Mouse (Mus musculus) gastrocnemius, adult 18-20 months (tissue): ENCODE results near the gene Malsu1. TPM values are rescaled to one million over a fixed set of nuclear protein-coding genes. Genes with fewer than 3 reads are reported as not detected.

Source experiments
- DNase-seq: peaks from one replicate; pipeline ENCODE4 v3.0.0; 2021; ENCODE audit warnings: low spot score
- total RNA-seq, 2 experiments: library from RNA; stranded (reverse); gene quantifications; 2 replicates each; pipeline ENCODE4 v1.2.3; 2021

The Malsu1 gene
- total RNA-seq, 2 experiments from 2014 or later, result 42.5 to 47.7 TPM

- DNase-seq, result peak; percentile 75
Measured at GRCm38 (mm10) chr6:49057053-49058021, 16.3 kb upstream of the Malsu1 start.

DNA sequence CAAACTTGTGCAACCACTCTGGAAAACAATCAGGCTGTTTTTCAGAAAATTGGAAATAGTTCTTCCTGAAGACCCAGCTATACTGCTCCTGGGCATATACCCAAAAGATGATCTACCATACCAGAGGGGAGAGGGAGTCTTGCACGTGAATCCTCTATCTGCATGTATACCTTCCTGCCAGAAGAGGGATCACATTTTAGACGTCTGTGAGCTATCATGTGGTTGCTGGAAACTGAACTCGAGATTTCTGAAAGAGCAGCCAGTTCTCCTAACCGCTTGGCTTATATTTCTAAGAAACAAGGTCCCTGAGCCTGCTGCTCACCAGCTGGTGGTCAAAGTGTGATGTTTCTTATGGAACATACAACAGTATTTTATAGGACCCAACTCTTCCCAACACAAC is 5.2 kb upstream of the Malsu1 start:
- no peak for DNase-seq

DNA sequence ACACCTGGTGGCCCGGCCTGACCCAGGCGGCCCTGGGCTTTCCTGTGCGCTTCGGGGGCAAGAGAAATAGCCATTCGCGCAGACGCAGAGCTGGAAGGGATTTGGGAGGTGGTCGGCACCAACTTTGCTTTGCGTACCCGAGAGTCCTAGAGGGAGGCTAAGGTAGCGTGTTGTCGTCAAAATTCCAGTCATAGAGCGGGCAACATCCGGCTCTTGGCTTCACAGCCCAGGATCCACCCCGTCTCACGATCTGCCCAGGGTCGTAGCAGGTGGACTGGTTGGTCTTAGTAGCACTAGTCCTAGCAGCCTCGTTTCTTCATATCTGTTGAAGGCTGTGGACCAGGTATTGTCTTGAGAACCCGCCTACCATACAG is 509 bp downstream of the Malsu1 start:
- DNase-seq, result no peak

- no peak for DNase-seq
Measured at GRCm38 (mm10) chr6:49077894-49078293, 4.3 kb downstream of the Malsu1 start.

DNA sequence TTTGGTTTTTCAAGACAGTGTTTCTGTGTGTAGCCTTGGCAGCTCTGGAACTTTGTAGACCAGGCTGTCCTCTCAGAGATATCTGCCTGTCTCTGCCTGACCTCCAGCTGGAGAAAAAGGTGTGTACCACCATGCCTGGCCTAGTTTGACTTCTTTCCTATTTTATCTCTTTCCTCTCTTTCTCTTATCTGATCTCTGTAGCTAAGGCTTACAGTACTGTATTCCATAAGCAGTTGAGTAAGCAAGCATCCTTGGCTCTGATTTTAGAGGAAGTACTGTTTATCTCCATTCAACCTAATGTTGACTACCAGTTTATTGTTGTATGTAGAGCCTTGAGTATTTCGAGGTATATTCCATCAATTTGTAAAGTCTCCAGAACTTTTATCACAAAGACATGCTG is 5.7 kb downstream of the Malsu1 start:
- DNase-seq, result no peak

- DNase-seq, result no peak
Measured at GRCm38 (mm10) chr6:49083008-49083407, 9.4 kb downstream of the Malsu1 start.

DNA sequence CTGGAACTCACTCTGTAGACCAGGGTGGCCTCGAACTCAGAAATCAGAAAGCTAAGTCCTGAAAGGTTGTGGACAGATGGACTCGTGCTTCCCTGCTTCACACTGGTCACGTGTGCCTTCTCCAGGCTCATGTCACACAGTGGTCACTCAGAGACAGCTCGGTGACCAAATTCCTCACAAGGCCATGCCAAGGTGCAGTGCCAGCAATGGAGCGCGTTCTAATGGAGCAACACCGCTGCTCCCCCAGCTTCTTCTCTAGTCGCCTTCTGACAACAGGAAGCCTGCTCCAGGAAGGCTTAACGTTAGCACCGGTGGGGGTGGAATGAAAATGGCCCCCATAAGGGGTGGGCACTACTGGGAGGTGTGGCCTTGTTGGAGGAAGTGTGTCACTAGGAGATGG is 21.4 kb downstream of the Malsu1 start:
- DNase-seq, result no peak

- DNase-seq, result peak; percentile 89
Measured at GRCm38 (mm10) chr6:49096421-49096820, 22.8 kb downstream of the Malsu1 start.

GRCm38 (mm10) chr6:49096933-49097461 is 23.4 kb downstream of the Malsu1 start:
- DNase-seq, result peak; percentile 92

DNA sequence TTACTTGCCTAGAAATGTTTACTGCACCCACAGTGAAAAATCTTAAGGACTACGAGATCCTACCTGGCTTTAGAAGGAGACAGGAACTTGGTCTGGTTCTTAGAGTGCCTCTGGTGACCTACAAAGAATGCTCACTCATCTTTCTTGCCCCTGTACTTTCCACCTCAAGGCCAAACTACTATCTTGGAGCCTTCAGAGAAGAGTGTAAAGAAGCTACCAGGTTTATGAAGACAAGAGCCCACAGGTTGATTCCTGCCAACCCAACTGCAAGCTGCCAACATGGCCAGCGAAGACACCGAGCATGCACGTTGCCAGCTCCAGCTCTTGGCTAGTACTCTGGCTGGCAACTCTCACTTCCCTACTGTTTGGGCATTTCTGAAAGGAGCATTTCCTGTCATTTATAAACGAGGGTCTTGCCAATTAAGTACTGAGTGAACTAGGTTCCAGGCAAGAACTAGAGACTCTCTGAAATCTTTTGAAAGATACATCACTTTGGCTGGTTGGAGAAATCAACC is 24.1 kb downstream of the Malsu1 start:
- DNase-seq, result peak; percentile 47

- DNase-seq, result no peak
Measured at GRCm38 (mm10) chr6:49099086-49099485, 25.5 kb downstream of the Malsu1 start.

GRCm38 (mm10) chr6:49106746-49107500 is 33.3 kb downstream of the Malsu1 start:
- no peak for DNase-seq

DNA sequence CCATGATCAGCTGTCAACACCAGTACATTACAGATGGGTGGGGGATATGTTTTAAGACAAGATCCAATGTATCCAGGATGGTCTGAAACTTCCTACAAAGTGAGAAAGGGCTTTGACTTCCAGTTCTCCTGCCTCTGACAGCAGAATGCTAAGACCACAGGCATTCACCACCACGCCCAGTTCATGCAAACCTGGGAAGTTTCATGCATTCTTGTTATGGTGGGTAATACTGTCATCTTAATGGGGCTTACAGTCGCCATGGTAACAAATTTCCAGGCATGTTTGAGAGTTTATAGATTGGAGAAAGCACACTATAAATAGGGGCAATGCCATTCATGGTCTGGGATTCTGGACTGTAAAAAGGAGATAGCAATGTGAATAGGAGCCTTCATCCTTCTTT is 35.6 kb downstream of the Malsu1 start:
- DNase-seq, result no peak

- no peak for DNase-seq
Measured at GRCm38 (mm10) chr6:49113895-49114294, 40.3 kb downstream of the Malsu1 start.

DNA sequence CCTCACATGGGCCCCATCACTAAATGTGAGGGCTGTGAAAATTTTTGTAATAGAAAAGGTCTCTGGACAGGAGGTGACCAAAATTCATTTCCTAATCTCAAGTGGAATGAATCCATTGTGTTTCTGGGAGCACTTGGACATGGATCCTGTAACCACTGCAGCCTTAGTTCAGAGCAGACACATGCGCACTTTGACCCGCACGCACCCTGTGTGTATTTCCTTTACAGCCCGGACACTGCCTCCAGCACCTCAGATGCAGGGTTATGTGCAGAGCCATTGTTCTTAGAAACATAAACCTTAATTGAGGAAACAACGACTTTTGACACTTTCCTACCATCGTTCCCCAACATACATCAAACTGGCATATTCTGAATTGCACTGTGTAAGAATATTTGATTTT is 40.9 kb downstream of the Malsu1 start:
- DNase-seq, result no peak

DNA sequence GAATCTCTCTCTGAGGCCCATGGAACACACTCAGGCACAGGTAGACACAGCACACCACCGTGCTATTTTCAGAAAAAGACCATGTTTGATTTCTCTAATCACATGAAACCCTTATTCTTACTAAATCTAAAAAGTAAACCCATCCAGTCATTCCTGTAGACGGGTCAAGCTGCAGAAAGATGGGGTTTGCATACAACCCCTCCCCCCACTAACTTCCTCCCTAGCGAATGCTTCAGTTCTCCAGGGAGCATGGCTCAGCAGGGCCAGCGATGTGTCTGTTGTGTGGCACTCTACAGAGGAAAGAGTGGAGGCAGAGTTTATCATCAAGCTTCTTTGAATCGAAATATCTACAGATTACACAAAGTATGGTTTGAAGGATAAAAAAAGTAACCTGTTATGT is 42.0 kb downstream of the Malsu1 start:
- no peak for DNase-seq

DNA sequence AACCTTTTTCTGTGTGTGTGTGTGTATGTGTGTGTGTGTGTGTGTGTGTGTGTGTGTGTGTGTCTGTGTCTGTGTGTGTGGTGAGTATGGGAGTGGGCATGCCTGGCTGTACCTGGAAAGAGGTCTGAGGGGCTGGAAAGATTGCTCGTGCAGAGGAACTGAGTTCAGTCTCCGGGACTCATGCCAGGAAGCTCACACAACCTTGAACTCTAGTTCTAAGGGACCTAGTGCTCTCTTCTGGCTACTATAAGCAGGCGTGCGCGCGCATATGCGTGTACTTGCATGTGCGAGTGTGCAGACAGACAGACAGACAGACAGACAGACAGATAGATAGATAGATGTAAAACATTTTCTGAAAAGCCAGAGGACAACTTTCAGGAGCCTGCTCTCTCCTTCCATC is 42.6 kb downstream of the Malsu1 start:
- DNase-seq, result no peak

- no peak for DNase-seq
Measured at GRCm38 (mm10) chr6:49118446-49118845, 44.9 kb downstream of the Malsu1 start.

DNA sequence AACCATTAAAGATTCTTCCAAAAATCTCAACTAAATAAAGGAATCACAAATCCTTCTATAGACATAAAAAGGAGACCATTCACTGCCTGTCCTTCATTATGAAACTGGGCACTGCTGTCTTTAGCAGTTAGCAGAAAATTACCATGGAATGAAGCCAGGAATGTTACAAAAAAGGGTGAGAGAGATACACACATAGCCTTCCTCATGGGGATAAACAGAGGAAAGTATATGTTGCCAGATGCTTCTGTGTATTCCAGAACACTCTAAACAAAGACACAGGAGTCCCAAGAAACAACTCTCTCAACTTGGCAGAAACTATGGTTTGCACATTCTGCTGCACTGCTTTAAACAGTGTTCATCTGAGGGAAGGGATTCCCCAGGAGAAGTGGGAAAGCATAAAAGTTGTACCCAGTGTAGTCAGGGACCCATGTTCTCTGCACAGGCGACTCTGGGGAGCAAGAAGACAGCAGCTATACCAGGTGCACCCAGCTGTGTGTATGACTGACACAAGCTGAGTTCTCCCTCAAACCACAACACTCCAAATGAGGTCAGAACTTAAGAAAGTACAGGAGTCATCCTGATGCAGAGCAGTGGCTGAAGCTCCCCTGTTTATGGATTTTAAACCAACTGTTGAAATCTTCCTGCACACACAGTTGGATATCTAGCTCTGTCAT is 46.0 kb downstream of the Malsu1 start:
- DNase-seq, result no peak

GRCm38 (mm10) chr6:49120370-49120769 is 46.8 kb downstream of the Malsu1 start:
- no peak for DNase-seq

- DNase-seq, result no peak
Measured at GRCm38 (mm10) chr6:49130328-49130727, 56.7 kb downstream of the Malsu1 start.

DNA sequence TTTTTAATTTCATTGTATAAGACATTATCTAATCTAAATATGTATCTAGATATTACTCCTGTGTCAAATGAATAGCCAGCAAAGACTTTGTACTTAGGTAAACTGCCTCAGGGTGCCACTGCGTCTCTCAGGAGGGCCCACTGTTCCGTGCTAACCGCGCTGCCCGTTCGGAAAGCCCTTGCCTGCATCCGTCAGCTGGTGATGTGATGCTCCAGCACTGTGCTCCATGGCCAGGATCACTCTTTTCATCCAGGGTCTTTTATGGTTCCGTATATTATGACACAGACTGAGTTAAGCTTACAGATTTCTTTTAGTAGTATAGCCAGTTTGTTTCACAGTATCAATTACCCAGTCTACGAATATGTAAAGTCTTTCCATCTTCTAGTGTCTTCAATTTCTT is 58.3 kb downstream of the Malsu1 start:
- DNase-seq, result no peak
